Mouse (Mus musculus): ENCODE results near the gene Hoxc8. TPM values are rescaled to one million over a fixed set of nuclear protein-coding genes. Genes with fewer than 3 reads are reported as not detected.
A peak's percentile ranks its signal among the peaks of the same experiment; 100 is the strongest.

The Hoxc8 gene
- total RNA-seq, 1 experiment, result 0.22 TPM

DNA sequence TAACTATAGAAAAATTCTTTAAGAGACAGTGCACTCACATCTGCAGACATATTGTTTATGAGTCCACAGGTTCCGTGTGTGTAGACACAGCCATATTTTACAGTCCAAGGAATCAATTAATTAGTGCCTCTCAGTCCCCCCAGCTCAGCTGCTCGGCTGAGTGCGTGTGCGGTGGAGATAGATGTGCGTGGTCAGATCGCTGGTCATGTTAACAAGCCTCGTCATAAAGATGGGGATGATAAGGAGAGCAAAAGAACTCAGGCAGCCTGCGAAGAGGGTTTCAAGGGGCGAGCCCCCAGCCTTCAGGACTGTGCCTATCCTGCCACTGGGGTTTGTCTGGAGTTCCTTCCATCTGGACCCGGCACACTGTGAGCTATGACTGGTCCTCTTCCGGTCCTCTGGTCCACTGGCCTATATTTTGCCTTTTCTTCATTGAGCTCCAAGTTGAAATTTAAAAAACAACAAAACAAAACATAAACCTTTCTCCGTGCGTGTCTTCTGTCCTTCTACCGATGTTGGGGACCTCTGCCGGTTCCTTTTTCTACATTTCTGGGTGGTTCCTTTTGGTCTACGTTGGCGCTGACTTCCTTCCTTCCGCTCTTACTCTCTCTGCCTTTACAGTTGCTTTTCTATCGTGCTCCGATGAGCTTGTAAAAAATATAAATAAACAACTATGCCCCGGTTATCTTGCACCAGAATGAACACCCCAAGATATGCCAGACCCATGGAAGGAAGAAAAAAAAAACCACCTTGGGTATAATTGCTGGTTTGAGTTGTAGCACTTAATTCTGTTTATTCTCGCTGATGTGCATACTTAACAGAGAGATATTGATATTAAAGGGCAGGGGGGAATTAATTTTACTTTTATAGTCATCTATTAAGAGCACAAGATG, 45.0 kb upstream of the Hoxc8 start:
- Histone ChIP-seq H3K4me3 (ENCODE audit: insufficient read depth in 1 of 2, low read depth in 1 of 2, low read length in 2 of 2, poor library complexity in 1 of 2, severe bottlenecking in 1 of 2) (no peak overlapping the region), H3K9me3 (ENCODE audit: control insufficient read depth, insufficient read depth, low read depth, low read length) (no peaks in the 10 kb centered on the region), H3K9ac (ENCODE audit: insufficient read depth, low read depth, low read length, poor library complexity, severe bottlenecking) (no peak overlapping the region), H3K4me1 (ENCODE audit: control insufficient read depth in 2 of 2, insufficient read depth in 2 of 2, low read length in 2 of 2, poor library complexity in 1 of 2) (no peaks in the 10 kb centered on the region; a peak in 2 of 4 replicates), H3K36me3 (ENCODE audit: control insufficient read depth, insufficient read depth, low read length, poor library complexity, severe bottlenecking) (no peaks in the 10 kb centered on the region), H3K27ac (ENCODE audit: insufficient read depth, low read depth, low read length, poor library complexity, severe bottlenecking) (no peak overlapping the region)
- no peak for TF ChIP-seq ZC3H11A (IDR thresholded peaks at IDR 0.05; ENCODE audit: borderline replicate concordance, low read depth, low read length)
- TF ChIP-seq ZNF384 (IDR thresholded peaks at IDR 0.05; ENCODE audit: low read depth, low read length), result no peak
- no peak for TF ChIP-seq HCFC1 (IDR thresholded peaks at IDR 0.05; ENCODE audit: borderline replicate concordance, insufficient read depth, low read length)
- no peak for TF ChIP-seq CHD2 (IDR thresholded peaks at IDR 0.05; ENCODE audit: low read depth, low read length)
- TF ChIP-seq MAFK (IDR thresholded peaks at IDR 0.05; ENCODE audit: insufficient read depth, low read depth, low read length), result no peak
- DNase-seq (ENCODE audit: low read depth, low spot score), result no peak
- in situ Hi-C loops (cut with MboI; ENCODE audit: low sequenced_read_pairs in 2 of 2, unreplicated experiment in 2 of 2), result loop anchor here in 1 of 2 experiments (25.0 kb wide), 1 partner anchor 933 kb away; the partner anchor contains the start of gene Krt8

DNA sequence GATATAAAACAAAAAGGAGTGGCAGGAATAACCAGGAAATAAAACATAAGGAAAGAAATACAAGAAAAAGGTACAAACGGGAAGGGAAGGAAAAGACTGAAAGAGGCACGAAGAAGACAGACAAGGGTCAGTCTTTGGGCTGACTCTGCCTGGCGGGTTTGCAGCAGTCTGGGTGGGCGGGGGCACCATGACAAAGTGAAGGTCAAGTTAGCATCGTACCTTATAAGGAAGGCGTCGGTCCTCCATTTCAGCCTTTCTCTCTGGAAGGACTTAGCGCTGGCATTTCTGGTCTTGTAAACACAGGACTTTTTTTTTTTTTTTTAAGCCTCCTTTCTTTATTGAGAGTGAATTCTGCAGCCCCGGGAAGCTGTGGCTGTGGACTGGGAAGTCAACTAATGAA, 43.1 kb upstream of the Hoxc8 start:
- no peak for DNase-seq (ENCODE audit: low read depth, low spot score)
- Histone ChIP-seq H3K9ac (ENCODE audit: insufficient read depth, low read depth, low read length, poor library complexity, severe bottlenecking) (no peak overlapping the region), H3K9me3 (ENCODE audit: control insufficient read depth, insufficient read depth, low read depth, low read length) (no peaks in the 10 kb centered on the region), H3K36me3 (ENCODE audit: control insufficient read depth, insufficient read depth, low read length, poor library complexity, severe bottlenecking) (no peaks in the 10 kb centered on the region), H3K4me1 (ENCODE audit: control insufficient read depth in 2 of 2, insufficient read depth in 2 of 2, low read length in 2 of 2, poor library complexity in 1 of 2) (no peaks in the 10 kb centered on the region; a peak in 2 of 4 replicates), H3K4me3 (ENCODE audit: insufficient read depth in 1 of 2, low read depth in 1 of 2, low read length in 2 of 2, poor library complexity in 1 of 2, severe bottlenecking in 1 of 2) (no peak overlapping the region), H3K27ac (ENCODE audit: insufficient read depth, low read depth, low read length, poor library complexity, severe bottlenecking) (no peak overlapping the region)
- TF ChIP-seq ZNF384 (IDR thresholded peaks at IDR 0.05; ENCODE audit: low read depth, low read length), result 0 out of 2 replicates have a peak, but pooled peaks have one; percentile 18
- no peak for TF ChIP-seq ZC3H11A (IDR thresholded peaks at IDR 0.05; ENCODE audit: borderline replicate concordance, low read depth, low read length)
- in situ Hi-C loops (cut with MboI; ENCODE audit: low sequenced_read_pairs in 2 of 2, unreplicated experiment in 2 of 2), result loop anchor here in 1 of 2 experiments (25.0 kb wide), 1 partner anchor 935 kb away; the partner anchor contains the start of gene Krt8

DNA sequence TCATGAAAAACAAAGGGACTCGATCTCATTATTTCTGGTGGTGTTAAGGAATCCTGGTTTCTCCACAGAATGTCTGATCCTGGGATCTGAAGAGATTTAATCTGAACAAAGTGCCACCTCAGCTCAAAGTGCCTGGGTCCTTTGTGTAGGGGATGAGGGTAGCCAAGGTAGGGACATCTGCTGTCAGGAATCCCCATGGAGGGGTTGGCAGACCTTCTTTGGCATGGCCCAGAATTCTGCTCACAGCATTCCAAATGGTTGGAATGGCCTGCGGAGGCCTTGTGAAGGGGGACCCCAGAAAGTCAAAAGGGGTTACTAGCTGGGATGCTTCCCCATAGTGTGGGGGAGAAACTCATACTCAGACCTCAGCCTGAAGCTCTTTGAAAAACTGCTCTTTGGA, 41.6 kb upstream of the Hoxc8 start:
- H3K4me3 ChIP-seq (ENCODE audit: insufficient read depth in 1 of 2, low read depth in 1 of 2, low read length in 2 of 2, poor library complexity in 1 of 2, severe bottlenecking in 1 of 2), result no peak overlapping the region

DNA sequence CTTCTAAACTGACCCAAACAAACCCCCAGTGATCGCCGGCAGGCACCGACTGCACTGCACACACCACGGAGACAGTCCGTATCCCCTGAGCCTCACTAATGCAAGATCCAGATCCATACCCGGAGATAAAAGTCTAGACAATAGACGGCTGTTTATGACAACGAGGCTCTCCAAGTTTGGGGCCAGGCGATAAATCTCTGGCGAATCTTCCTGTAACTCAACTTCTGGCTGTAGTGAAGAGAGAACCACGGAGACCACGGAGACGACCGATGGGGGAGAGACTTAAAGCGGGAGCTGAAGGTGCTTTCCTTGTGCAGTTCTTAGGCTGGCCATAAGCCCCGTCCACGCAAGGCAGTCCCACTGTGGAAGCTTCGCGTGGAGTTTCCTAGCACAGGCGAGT, 40.7 kb upstream of the Hoxc8 start:
- Histone ChIP-seq H3K9ac (ENCODE audit: insufficient read depth, low read depth, low read length, poor library complexity, severe bottlenecking) (no peak overlapping the region), H3K27ac (ENCODE audit: insufficient read depth, low read depth, low read length, poor library complexity, severe bottlenecking) (no peak overlapping the region), H3K4me3 (ENCODE audit: insufficient read depth in 1 of 2, low read depth in 1 of 2, low read length in 2 of 2, poor library complexity in 1 of 2, severe bottlenecking in 1 of 2) (no peak overlapping the region), H3K9me3 (ENCODE audit: control insufficient read depth, insufficient read depth, low read depth, low read length) (no peaks in the 10 kb centered on the region), H3K36me3 (ENCODE audit: control insufficient read depth, insufficient read depth, low read length, poor library complexity, severe bottlenecking) (no peaks in the 10 kb centered on the region), H3K4me1 (ENCODE audit: control insufficient read depth in 2 of 2, insufficient read depth in 2 of 2, low read length in 2 of 2, poor library complexity in 1 of 2) (no peaks in the 10 kb centered on the region; a peak in 2 of 4 replicates)
- TF ChIP-seq CHD2 (IDR thresholded peaks at IDR 0.05; ENCODE audit: low read depth, low read length) (no peak), ZC3H11A (IDR thresholded peaks at IDR 0.05; ENCODE audit: borderline replicate concordance, low read depth, low read length) (no peak), ZNF384 (IDR thresholded peaks at IDR 0.05; ENCODE audit: low read depth, low read length) (no peak), HCFC1 (IDR thresholded peaks at IDR 0.05; ENCODE audit: borderline replicate concordance, insufficient read depth, low read length) (no peak), MAFK (IDR thresholded peaks at IDR 0.05; ENCODE audit: insufficient read depth, low read depth, low read length) (no peak)
- DNase-seq (ENCODE audit: low read depth, low spot score), result no peak
- in situ Hi-C loops (cut with MboI; ENCODE audit: low sequenced_read_pairs in 2 of 2, unreplicated experiment in 2 of 2), result loop anchor here in 1 of 2 experiments (25.0 kb wide), 1 partner anchor 937 kb away; the partner anchor contains the start of gene Krt8

More for the DNA sequence above, 41.6 kb upstream of the Hoxc8 start:
- Histone ChIP-seq H3K9ac (ENCODE audit: insufficient read depth, low read depth, low read length, poor library complexity, severe bottlenecking) (no peak overlapping the region), H3K9me3 (ENCODE audit: control insufficient read depth, insufficient read depth, low read depth, low read length) (no peaks in the 10 kb centered on the region), H3K4me1 (ENCODE audit: control insufficient read depth in 2 of 2, insufficient read depth in 2 of 2, low read length in 2 of 2, poor library complexity in 1 of 2) (no peaks in the 10 kb centered on the region; a peak in 2 of 4 replicates), H3K36me3 (ENCODE audit: control insufficient read depth, insufficient read depth, low read length, poor library complexity, severe bottlenecking) (no peaks in the 10 kb centered on the region), H3K27ac (ENCODE audit: insufficient read depth, low read depth, low read length, poor library complexity, severe bottlenecking) (no peak overlapping the region)
- TF ChIP-seq HCFC1 (IDR thresholded peaks at IDR 0.05; ENCODE audit: borderline replicate concordance, insufficient read depth, low read length) (no peak), ZNF384 (IDR thresholded peaks at IDR 0.05; ENCODE audit: low read depth, low read length) (no peak), MAFK (IDR thresholded peaks at IDR 0.05; ENCODE audit: insufficient read depth, low read depth, low read length) (no peak), ZC3H11A (IDR thresholded peaks at IDR 0.05; ENCODE audit: borderline replicate concordance, low read depth, low read length) (no peak), CHD2 (IDR thresholded peaks at IDR 0.05; ENCODE audit: low read depth, low read length) (no peak)
- in situ Hi-C loops (cut with MboI; ENCODE audit: low sequenced_read_pairs in 2 of 2, unreplicated experiment in 2 of 2), result loop anchor here in 1 of 2 experiments (25.0 kb wide), 1 partner anchor 937 kb away; the partner anchor contains the start of gene Krt8
- DNase-seq (ENCODE audit: low read depth, low spot score), result no peak
